Mouse (Mus musculus) midbrain, embryonic 11.5 days (tissue): ENCODE data around the gene Prss50. TPM values are rescaled to one million over a fixed set of nuclear protein-coding genes. Genes with fewer than 3 reads are reported as not detected.

Experiments
- ATAC-seq: fragments of 200-750 bp; cut with Nextera tagmentation; 2 replicates; pipeline ENCODE4 v1.8.0; 2017; ENCODE audit warnings: moderate TSS enrichment, moderate library complexity; ENCODE audit not compliant: low FRiP score
- DNase-seq: peaks from one replicate; pipeline ENCODE4 v3.0.0; 2015; ENCODE audit warnings: low spot score; ENCODE audit errors: missing footprints
- H3K27ac ChIP-seq: fragments of 300-500 bp; sonication (generic); 2 replicates; pipeline ENCODE4 v1.5.1; 2014; ENCODE audit warnings: low read depth, low read length
- H3K27me3 ChIP-seq: fragments of 300-500 bp; sonication (generic); 2 replicates; pipeline ENCODE4 v1.6.1; 2014; ENCODE audit warnings: mild to moderate bottlenecking, low read length, moderate library complexity, mixed read lengths; ENCODE audit not compliant: control insufficient read depth, insufficient read depth
- H3K36me3 ChIP-seq: fragments of 300-500 bp; sonication (generic); 2 replicates; pipeline ENCODE4 v1.6.1; 2014; ENCODE audit warnings: mild to moderate bottlenecking, low read length, moderate library complexity, mixed read lengths; ENCODE audit not compliant: control insufficient read depth, insufficient read depth
- H3K4me1 ChIP-seq: fragments of 300-500 bp; sonication (generic); 2 replicates; pipeline ENCODE4 v1.6.1; 2014; ENCODE audit warnings: low read length; ENCODE audit not compliant: control insufficient read depth, insufficient read depth
- H3K4me2 ChIP-seq: fragments of 300-500 bp; sonication (generic); 2 replicates; pipeline ENCODE4 v1.6.1; 2014; ENCODE audit warnings: mild to moderate bottlenecking, moderate library complexity
- H3K4me3 ChIP-seq: fragments of 300-500 bp; sonication (generic); 2 replicates; pipeline ENCODE4 v1.5.1; 2014; ENCODE audit warnings: low read depth, low read length
- H3K9ac ChIP-seq: fragments of 300-500 bp; sonication (generic); 2 replicates; pipeline ENCODE4 v1.6.1; 2014; ENCODE audit warnings: low read length
- H3K9me3 ChIP-seq: fragments of 300-500 bp; sonication (generic); 2 replicates; pipeline ENCODE4 v1.6.1; 2016; ENCODE audit warnings: low read length; ENCODE audit not compliant: control insufficient read depth
- WGBS: fragments of 180-500 bp; shearing (Covaris S2); extraction: QIAGEN DNeasy Blood & Tissue Kit; methylation state at CpG from one replicate; pipeline ENCODE4 v1.1.7; 2014; 5-methylcytosine and 5-hydroxymethylcytosine counted together
- polyA plus RNA-seq: library from polyadenylated mRNA; unstranded; fragments of >200 nt; fragmentation: Nextera tagmentation; extraction: Ambion mirVana; gene quantifications from 2 replicates; pipeline ENCODE4 v1.2.1, GENCODE M21; 2014

Prss50 gene
- polyA plus RNA-seq, 1 experiment from 2014 or later = 0.37 TPM

DNA sequence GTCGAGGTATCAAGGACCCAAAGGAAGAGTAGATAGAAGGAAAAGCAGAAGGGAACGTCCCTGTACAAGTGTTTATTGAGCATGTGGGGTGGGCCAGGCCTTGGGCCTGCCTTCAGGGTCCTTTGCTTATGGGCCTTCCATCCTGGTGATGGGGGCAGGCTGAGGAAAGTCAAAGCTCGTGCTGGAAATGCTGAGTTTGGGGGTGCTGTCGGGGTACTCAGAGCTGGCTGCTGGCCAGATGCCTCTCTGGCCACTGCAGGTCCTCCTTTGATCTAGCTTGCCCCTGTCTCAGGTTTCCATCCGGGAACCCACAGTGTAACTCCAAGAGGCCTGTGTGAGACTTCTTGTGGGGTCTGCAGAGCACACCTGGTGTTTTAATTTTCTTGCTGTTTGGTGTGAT, 756 bp downstream of the Prss50 start:
- no peak overlapping the region for H3K27ac ChIP-seq
- H3K9me3 ChIP-seq = no peaks in the 10 kb centered on the region
- WGBS = 65% methylated on average over 5 of the region's 5 CpGs
- peaks cover 13% of the 10 kb centered on the region; the same call in 1 of the 2 replicates for H3K27me3 ChIP-seq
- no peak overlapping the region for H3K9ac ChIP-seq
- H3K4me2 ChIP-seq = no peak overlapping the region
- ATAC-seq = no peak
- no peaks in the 10 kb centered on the region for H3K36me3 ChIP-seq
- peaks cover 2% of the 10 kb centered on the region; the same call in 1 of the 2 replicates for H3K4me1 ChIP-seq
- H3K4me3 ChIP-seq = no peak overlapping the region
- DNase-seq = no peak

- no peaks in the 10 kb centered on the region for H3K9me3 ChIP-seq
- WGBS = 89% methylated on average over 5 of the region's 5 CpGs
- no peaks in the 10 kb centered on the region for H3K36me3 ChIP-seq
- no peak for ATAC-seq
- peaks cover 13% of the 10 kb centered on the region; the same call in 1 of the 2 replicates for H3K27me3 ChIP-seq
- H3K4me1 ChIP-seq = peaks cover 2% of the 10 kb centered on the region; the same call in 1 of the 2 replicates
- H3K27ac ChIP-seq = no peak overlapping the region
- no peak for DNase-seq
- H3K9ac ChIP-seq = no peak overlapping the region
- H3K4me2 ChIP-seq = no peak overlapping the region
- no peak overlapping the region for H3K4me3 ChIP-seq
These were observed 1.3 kb downstream of the Prss50 start for GRCm38 (mm10) chr9:110858967-110859596.

GRCm38 (mm10) chr9:110871030-110871429, 13.3 kb downstream of the Prss50 start:
- DNase-seq = peak; percentile 94
- WGBS = 21% methylated on average over 7 of the region's 7 CpGs
- Histone ChIP-seq H3K9me3 (no peaks in the 10 kb centered on the region), H3K4me1 (peaks cover 21% of the 10 kb centered on the region), H3K27me3 (peaks cover 16% of the 10 kb centered on the region), H3K27ac (no peak overlapping the region), H3K36me3 (no peaks in the 10 kb centered on the region), H3K4me3 (no peak overlapping the region), H3K9ac (no peak overlapping the region), H3K4me2 (no peak overlapping the region)
- ATAC-seq = no peak

DNA sequence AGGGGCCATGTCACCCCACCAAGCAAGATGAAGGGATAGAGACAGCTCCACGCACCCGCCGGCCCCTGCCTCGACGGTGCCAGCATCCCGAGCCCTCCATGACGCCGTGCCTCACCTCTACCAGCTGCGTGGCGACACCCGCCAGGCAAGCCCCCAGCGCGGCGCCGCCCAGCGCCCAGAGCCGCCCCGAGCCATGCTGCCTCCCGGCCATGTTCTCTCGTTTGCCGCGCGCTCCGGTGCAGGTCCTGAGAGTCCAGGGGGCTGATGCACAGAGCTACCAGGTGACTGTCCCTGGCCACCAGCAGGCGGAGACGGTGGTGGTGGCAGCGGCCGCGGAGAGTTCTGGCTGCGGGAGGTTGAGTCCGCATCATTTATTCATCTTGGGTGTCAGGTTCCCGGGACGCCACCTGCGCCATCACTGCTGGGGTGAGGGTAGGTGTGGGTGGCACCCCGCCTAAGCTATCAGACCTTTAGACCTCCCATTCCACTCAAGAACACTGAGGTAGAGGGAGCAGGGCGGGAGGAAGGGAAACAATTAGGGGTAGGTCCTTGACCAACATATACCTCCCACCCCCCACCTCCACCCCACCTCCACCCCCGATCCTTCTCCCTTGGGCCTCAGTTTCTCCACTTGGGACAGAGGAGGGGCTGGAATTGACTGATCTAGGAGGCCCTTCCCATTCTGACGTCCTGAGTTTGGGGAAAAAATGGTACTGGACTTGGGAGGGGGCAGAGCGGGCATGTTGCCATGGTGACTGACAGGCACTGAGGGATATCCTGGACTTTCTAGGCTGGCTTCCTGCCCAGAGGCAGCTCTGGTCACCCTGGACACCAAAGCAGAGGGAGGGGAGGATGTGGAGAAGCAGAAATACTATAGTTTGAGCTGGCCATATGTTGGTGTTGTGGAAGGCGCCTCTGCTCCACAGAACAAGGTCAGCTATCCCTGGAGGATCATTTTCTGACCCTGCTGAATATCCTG, 16.2 kb downstream of the Prss50 start:
- Histone ChIP-seq H3K27me3 (peaks cover 20% of the 10 kb centered on the region), H3K4me2 (peak overlapping the region; percentile 57), H3K4me3 (peak overlapping the region; percentile 20), H3K27ac (peak overlapping the region; percentile 3; the same call in 1 of the 2 replicates), H3K9me3 (no peaks in the 10 kb centered on the region), H3K36me3 (no peaks in the 10 kb centered on the region), H3K4me1 (peaks cover 21% of the 10 kb centered on the region), H3K9ac (peak overlapping the region; percentile 48; the same call in 1 of the 2 replicates)
- ATAC-seq = peak; percentile 63
- peak; percentile 89 for DNase-seq
- WGBS = 9% methylated on average over 40 of the region's 40 CpGs

- Histone ChIP-seq H3K27me3 (peaks cover 28% of the 10 kb centered on the region), H3K36me3 (no peaks in the 10 kb centered on the region), H3K4me1 (peaks cover 21% of the 10 kb centered on the region), H3K9ac (no peak overlapping the region), H3K4me2 (no peak overlapping the region), H3K4me3 (no peak overlapping the region), H3K9me3 (no peaks in the 10 kb centered on the region), H3K27ac (peak overlapping the region; percentile 3; the same call in 1 of the 2 replicates)
- DNase-seq = peak; percentile 89
- peak; percentile 71 for ATAC-seq
- WGBS = 10% methylated on average over 3 of the region's 3 CpGs
These were observed 17.0 kb downstream of the Prss50 start for GRCm38 (mm10) chr9:110874660-110875191.

DNA sequence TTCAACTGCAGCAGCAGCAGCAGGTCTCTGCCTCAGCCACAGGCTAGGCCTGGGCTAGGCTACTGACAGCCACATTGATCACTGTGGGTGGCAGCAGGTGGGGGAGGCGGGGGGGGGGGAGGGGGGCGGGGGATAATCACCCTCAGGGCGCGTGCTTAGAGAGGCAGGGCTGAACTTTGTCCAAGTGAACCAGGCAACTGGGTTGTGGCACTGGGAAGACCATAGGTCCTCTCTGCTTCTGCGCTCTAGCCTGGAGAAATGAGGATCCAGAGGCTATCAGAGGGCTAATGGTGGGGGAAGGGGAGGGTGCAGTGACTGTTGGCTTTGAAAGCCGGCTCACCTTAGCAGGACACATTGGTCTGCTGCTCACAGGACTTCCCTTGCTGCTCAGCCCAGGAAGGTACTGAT, 17.5 kb downstream of the Prss50 start:
- ATAC-seq = peak; percentile 49
- peaks cover 27% of the 10 kb centered on the region for H3K4me1 ChIP-seq
- H3K36me3 ChIP-seq = no peaks in the 10 kb centered on the region
- H3K27me3 ChIP-seq = peaks cover 34% of the 10 kb centered on the region
- no peak for DNase-seq
- H3K4me3 ChIP-seq = no peak overlapping the region
- no peak overlapping the region for H3K4me2 ChIP-seq
- H3K9ac ChIP-seq = no peak overlapping the region
- no peaks in the 10 kb centered on the region for H3K9me3 ChIP-seq
- WGBS = 15% methylated on average over 4 of the region's 6 CpGs
- H3K27ac ChIP-seq = no peak overlapping the region

DNA sequence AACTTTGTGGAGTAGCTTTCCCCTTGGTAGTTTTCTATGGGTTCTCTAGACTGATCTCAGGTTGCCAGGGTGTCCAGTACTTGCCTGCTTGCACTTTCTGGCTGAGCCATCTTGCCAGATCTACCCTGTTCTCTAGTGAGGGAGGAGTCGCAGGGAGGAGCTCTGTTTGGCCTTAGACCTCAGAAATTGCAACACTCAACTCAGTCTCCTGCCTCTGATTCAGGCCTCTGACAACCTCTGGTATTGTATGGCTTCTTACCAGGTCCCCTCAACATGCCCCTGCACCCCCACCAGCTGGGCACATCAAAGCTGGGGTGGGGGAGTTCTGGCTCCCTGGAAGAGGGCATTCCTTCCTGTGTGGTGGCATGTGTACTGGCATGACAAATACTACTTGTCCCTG, 19.6 kb downstream of the Prss50 start:
- Histone ChIP-seq H3K27me3 (peaks cover 52% of the 10 kb centered on the region), H3K9ac (no peak overlapping the region), H3K4me3 (no peak overlapping the region), H3K27ac (no peak overlapping the region), H3K9me3 (no peaks in the 10 kb centered on the region), H3K36me3 (no peaks in the 10 kb centered on the region), H3K4me2 (no peak overlapping the region), H3K4me1 (peaks cover 29% of the 10 kb centered on the region)
- DNase-seq = no peak
- 87% methylated on average over 1 of the region's 1 CpGs for WGBS
- no peak for ATAC-seq

DNA sequence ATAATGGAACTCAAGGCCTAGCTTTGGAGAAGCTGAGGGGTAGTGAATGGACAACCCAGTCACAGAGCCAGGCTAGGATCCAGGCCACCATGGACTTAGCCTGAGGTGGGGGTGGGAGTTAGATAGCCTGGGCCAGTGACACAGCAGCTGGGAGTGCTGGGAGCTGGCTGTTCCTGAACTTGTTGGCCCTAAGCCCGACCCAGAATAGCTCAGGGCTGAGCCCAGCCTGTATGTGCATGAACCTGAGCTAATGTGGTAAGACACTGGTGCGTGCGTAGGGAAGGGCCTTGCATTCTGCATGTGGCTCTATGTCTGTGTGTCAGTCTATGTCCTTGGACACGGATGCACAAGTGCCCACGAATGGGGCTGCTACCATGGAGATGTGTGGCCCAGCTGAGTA, 20.1 kb downstream of the Prss50 start:
- Histone ChIP-seq H3K36me3 (no peaks in the 10 kb centered on the region), H3K9ac (no peak overlapping the region), H3K9me3 (no peaks in the 10 kb centered on the region), H3K27ac (no peak overlapping the region), H3K4me3 (no peak overlapping the region), H3K4me2 (no peak overlapping the region), H3K27me3 (peaks cover 48% of the 10 kb centered on the region), H3K4me1 (peaks cover 29% of the 10 kb centered on the region)
- DNase-seq (no peak), ATAC-seq (no peak)
- 84% methylated on average over 5 of the region's 5 CpGs for WGBS
